Mouse (Mus musculus) left cerebral cortex, postnatal 4 days (tissue): ENCODE measurements around the gene Gm2a. TPM values are rescaled to one million over a fixed set of nuclear protein-coding genes. Genes with fewer than 3 reads are reported as not detected.

ENCODE experiments used
- DNase-seq: peaks from one replicate; pipeline ENCODE4 v3.0.0-alpha.2; 2022
- intact Hi-C: fragments of 180-260 bp; cut with DNase I; formaldehyde crosslinking; loops from one replicate; pipeline ENCODE4 v1.15.1; 2025
- total RNA-seq, 2 experiments: library from RNA; stranded (reverse); gene quantifications; 2 replicates each; pipeline ENCODE4 v1.2.3; 2021

The Gm2a gene
- total RNA-seq: 10 to 100 TPM; 31.0 to 32.2 TPM

DNA sequence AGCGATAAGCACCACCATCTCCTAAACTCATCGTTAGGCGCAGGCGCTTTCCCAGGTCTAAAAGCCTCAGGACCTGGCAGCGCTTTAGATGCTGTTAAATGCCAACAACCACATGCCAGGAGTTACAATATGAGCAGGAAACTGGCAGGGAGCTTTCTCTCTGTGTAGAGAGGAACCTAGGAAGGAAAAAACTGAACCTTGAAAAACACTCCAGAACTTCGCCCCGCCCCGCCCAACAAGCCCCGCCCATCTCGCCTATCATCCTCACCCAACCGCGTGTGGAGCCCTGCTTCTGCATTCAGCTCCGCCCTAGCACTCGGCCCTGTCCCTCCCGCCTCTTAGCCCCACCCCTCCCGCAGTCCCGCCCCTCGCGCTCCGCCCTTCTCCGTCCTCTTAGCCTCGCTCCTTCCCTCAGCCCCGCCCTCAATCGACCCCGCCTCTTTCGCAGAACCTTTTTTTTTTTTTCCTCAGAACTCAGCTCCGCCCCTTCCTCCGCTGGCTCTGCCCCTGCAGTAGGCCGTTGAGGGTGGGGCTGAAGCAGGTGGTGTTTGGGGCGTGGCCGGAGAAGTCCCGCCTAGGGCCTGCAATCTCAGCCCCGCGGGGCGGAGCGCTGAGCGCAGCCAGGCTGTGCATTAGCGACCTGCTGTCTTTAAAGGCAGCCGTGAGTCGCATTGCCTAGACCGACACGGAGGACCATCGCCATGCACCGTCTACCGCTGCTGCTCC, at the start of gene Gm2a:
TSS of gene Gm2a (plus strand) at position 653 of the 726 bp plus-strand sequence.
- peak; percentile 95 for DNase-seq
- intact Hi-C loops: no loop called here

DNA sequence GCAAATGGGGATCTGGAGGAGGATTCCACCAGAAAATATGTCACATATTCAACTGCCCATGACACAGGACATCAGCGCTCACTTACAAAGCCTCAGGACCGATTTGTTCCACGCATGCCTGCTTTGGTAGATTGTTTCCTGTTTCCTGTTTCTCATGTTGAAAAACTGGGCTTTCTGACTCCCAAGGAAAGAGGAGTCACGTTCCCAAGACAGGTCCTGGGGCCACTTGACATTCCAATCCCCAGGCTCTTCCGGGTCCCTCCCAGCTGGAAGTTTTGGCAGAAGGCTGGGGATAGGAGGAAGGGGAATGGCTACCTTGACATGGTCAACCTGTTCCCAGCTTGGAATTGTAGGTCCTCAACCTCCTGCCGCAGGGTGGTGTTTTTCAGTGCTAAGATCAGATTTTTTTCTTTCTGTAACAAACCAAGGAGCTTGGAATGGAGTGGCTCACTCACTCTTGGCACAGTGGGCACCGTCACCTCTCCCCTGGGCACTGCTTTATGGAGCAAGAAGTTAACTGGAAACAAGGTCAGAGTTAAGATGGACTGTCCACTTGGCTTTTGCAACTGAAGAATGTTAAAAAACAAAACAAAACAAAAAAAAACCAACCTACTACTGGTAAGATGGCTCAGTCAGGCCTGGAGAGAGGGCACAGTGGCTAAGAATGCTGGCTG, 46.9 kb upstream of the Gm2a start:
- DNase-seq: no peak
- intact Hi-C loops: no loop called here

DNA sequence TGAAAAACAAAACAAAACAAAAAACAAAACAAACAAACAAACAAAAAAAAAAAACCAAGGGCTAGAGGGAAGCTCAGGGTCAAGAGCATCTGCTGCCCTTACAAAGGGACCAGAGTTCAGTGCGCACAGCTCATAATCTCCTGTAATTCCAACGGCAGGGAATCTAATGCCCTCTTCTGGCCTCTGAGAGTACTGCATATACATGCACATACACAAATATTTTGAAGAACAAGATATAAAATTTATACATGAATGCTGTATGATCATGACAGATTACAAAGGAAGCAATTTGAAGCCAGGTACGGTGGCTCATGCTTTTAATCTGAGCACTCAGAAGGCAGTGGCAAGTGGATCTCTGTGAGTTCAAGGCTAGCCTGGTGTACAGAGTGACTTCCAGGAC, 40.4 kb upstream of the Gm2a start:
- no peak for DNase-seq
- intact Hi-C loops: no loop called here

DNA sequence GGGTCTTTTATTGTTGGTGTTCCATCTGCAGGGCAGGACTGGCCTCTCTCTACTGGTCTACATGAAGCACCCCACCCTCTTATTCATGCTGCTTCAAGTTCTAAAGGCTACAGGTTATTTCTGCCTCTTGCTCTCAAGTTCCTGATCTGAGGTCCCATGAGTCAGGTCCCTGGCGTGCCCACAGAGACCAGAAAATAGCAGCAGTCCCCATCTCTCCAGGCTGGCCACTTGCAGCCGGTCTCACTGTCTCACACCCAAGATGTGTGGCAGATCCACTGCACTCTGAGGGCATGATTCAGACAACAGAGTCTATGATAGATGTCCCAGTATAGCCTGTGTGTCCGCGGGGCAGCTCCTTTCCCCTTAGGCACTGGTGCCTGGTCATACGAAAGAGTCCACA, 37.1 kb upstream of the Gm2a start:
- DNase-seq: no peak
- intact Hi-C loops: no loop called here

GRCm38 (mm10) chr11:55062856-55063255, 35.1 kb upstream of the Gm2a start:
- DNase-seq: no peak
- intact Hi-C loops: no loop called here

DNA sequence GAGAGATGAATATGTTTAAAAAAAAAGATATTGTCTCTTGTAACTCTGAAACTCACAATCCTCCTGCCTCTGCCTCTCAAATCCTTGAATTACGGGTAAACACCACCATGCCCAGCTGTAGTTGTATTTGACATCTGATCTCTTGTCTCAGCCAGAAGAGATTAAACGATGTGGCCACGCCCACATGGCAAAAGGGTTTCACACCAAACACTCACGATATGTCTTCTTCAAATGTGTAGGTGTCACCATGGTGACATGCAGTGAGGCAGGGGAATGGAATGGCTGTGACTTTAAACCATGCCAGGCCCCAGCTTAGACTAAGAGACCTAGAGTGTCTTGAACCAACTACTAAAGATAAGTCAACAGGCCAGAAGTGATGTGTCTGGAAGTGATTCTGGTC, 31.0 kb upstream of the Gm2a start:
- intact Hi-C loops: no loop called here

GRCm38 (mm10) chr11:55069023-55069422, 28.9 kb upstream of the Gm2a start:
- DNase-seq: peak; percentile 22
- intact Hi-C loops: no loop called here

More for the DNA sequence above, 31.0 kb upstream of the Gm2a start:
- no peak for DNase-seq

DNA sequence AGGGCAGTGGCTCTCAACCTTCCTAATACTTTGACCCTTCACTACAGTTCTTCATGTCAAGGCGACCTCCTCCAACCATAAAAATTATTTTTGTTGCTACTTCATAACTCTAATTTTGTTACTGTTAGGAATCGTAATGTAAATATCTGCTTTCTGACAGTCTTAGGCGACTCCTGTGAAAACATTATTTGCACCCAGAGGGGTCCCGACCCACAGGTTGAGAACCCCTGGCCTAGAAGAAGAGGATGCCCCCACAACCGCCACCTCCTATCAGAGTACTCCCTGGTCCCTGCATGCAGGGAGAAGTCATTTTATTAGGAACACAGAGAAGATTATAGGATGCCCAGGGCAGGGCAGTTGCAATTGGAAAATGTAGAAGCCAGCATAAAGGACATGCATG, 26.6 kb upstream of the Gm2a start:
- intact Hi-C loops: no loop called here
- DNase-seq: no peak

GRCm38 (mm10) chr11:55072467-55072866, 25.4 kb upstream of the Gm2a start:
- DNase-seq: no peak
- intact Hi-C loops: no loop called here

GRCm38 (mm10) chr11:55073191-55073590, 24.7 kb upstream of the Gm2a start:
- intact Hi-C loops: no loop called here
- no peak for DNase-seq

GRCm38 (mm10) chr11:55075602-55076001, 22.3 kb upstream of the Gm2a start:
- DNase-seq: peak; percentile 82
- intact Hi-C loops: no loop called here

- DNase-seq: no peak
- intact Hi-C loops: no loop called here
These were observed 21.7 kb upstream of the Gm2a start for GRCm38 (mm10) chr11:55076234-55076633.

GRCm38 (mm10) chr11:55077331-55078231, 20.3 kb upstream of the Gm2a start, which contains the start of gene Ccdc69:
TSS of gene Ccdc69 (minus strand) at chr11:55078131.
- DNase-seq: peak; percentile 31
- intact Hi-C loops: no loop called here

- no peak for DNase-seq
- intact Hi-C loops: no loop called here
These were observed 19.4 kb upstream of the Gm2a start for GRCm38 (mm10) chr11:55078502-55078901.

GRCm38 (mm10) chr11:55079180-55079579, 18.7 kb upstream of the Gm2a start:
- intact Hi-C loops: no loop called here
- DNase-seq: no peak

DNA sequence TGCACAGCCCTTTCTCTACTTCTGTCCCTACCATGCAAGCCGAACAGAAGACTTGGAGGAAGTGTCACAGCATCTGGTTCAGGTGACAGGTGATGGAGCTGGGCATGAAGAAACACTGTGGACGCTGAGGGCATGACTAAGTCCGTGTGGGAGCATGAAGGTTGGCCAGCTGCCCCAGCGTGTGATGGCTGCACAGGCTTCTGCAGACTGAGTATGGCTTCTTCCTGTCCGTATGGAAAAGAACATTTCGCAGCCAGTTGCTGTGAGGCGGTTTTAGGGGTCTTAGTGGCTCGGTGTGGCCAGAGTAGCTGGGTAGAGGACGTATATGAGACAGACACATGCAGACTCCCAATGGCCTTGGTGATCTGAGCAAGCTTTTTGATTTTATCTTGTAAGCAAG, 16.7 kb upstream of the Gm2a start:
- intact Hi-C loops: no loop called here
- no peak for DNase-seq

DNA sequence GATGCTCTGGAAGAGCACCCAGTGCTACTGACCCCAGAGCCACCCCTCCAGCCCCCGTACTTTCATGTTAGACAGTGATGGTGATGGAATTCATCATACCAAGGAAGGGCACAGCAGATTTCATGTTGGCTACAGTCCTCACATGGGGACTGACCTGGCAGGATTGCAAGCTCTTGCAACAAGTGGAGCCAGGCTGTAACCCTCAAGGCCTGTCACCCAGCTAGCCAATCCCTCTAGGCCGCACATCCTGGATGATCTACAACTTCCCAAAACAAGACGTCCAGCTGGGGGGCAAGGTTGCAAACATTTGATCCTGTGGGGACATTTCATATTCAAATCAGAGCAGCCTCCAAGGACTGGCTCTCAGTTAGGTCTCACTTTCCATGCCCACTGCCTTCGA, 13.3 kb upstream of the Gm2a start:
- no peak for DNase-seq
- intact Hi-C loops: no loop called here

- DNase-seq: no peak
- intact Hi-C loops: no loop called here
These were observed 12.5 kb upstream of the Gm2a start for GRCm38 (mm10) chr11:55085396-55085795.

DNA sequence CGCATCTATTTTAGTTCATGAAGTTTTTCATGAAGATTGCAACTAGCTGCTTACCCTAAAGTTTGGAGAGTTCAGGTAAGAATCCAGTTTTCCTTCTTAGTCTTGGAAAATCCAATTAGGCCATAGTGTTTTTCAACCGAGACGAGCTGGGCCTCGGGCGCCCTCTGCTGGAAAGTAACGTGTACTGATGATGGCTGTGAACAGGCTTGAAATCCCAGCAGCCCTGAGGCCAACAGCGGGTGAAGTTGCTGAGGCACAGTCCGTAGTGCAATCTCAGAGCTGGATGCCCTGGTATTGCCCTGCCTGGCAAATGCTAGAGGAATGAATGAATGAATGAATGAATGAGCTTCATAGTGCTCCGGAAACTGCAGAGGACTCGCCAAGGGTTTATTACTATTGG, 10.9 kb upstream of the Gm2a start:
- intact Hi-C loops: no loop called here
- DNase-seq: peak; percentile 71

GRCm38 (mm10) chr11:55089892-55090291, 8.0 kb upstream of the Gm2a start:
- intact Hi-C loops: loop anchor here (2.0 kb wide), 1 partner anchor 99 kb away; no protein-coding TSS in a partner anchor
- DNase-seq: no peak

- intact Hi-C loops: no loop called here
- no peak for DNase-seq
These were observed 4.8 kb upstream of the Gm2a start for GRCm38 (mm10) chr11:55093096-55093495.
